Mouse (Mus musculus): Measurements from ENCODE around the gene Cyp4f39. TPM values are rescaled to one million over a fixed set of nuclear protein-coding genes. Genes with fewer than 3 reads are reported as not detected.
"Not testable (repeated sequence)": the region's sequence is repeated elsewhere in the genome, so short reads cannot be mapped to it uniquely, and the experiment has no call there.

Cyp4f39 gene
- polyA plus RNA-seq, 1 experiment from 2014 or later, result 0.15 TPM

DNA sequence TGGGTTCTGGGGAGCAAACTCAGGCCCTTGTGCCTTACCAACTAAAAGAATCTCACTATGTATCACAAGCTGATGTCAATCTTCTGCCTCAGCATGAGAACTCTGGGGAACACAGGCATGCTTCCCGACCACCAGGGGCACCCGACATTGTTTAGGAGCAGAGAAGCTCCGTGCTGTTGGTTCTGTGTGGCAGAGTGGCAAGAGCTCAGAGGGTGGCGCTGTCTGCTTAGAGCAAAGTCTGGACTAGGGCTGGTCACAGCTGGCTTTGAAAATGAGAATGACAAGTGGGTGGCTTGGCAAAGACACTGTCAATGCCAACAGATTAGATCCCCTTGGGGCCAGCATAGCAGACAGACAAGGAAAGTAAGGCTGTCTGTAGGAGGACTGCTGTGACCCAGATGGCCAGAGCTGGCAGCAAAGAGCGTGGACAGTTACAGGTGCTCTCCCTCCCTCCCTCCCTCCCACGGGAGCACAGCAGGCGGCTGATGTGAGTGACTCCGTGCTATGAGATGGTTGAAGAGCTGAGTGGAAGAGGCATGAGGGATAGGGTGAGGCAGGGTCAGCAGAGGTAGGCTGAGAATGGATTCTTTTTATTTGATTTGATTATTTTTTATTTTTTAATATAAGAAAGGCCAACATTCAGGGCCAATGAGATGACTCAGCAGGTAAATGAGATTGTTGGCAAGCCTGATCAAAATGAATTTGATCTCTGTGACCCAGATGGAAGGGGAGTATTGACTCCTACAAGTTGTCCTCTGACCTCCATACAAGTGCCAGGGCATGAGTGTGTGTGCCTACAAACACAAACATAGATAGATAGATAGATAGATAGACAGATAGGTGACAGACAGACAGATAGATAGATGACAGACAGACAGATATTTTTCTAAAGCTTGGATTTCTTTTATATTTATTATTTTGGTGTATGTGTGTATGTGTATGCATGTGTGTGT lies 27.3 kb downstream of the Cyp4f39 start:
- peak; percentile 23 for DNase-seq (ENCODE audit: low spot score)

DNA sequence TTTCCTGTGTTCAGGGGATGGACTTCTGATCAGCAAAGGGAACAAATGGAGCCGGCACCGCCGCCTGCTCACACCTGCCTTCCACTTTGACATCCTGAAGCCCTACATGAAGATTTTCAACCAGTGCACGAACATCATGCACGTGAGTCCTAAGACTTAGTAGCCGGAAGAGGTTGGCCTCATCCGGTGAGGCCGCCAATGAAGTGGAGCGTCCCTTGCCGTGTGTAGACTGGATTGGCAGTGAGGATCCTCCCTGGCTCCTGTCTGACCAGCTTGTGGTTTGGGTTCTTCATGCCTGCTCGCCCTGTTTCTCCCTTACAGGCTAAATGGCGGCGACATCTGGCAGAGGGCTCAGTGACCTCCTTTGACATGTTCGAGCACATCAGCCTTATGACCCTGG lies 29.2 kb downstream of the Cyp4f39 start:
- H3K27ac ChIP-seq (replicated peaks), result no peak overlapping the region
- WGBS, result 84% methylated on average over 14 of the region's 14 CpGs
- no peak overlapping the region for H3K4me3 ChIP-seq
- no peak for DNase-seq (ENCODE audit: low spot score)
- no peaks in the 10 kb centered on the region for H3K9me3 ChIP-seq (replicated peaks)
- H3K36me3 ChIP-seq, result no peaks in the 10 kb centered on the region
- H3K27me3 ChIP-seq (ENCODE audit: low read depth, poor library complexity, severe bottlenecking), result peaks cover 42% of the 10 kb centered on the region
- peaks cover 5% of the 10 kb centered on the region; the same call in 1 of the 2 replicates for H3K4me1 ChIP-seq

More for the DNA sequence above, 27.3 kb downstream of the Cyp4f39 start:
- Histone ChIP-seq H3K27me3 (ENCODE audit: low read depth, poor library complexity, severe bottlenecking) (peaks cover 42% of the 10 kb centered on the region), H3K4me1 (peaks cover 8% of the 10 kb centered on the region; the same call in 1 of the 2 replicates), H3K27ac (replicated peaks) (no peak overlapping the region), H3K9me3 (replicated peaks) (no peaks in the 10 kb centered on the region), H3K36me3 (no peaks in the 10 kb centered on the region), H3K4me3 (no peak overlapping the region)
- WGBS, result 26% methylated on average over 8 of the region's 8 CpGs

DNA sequence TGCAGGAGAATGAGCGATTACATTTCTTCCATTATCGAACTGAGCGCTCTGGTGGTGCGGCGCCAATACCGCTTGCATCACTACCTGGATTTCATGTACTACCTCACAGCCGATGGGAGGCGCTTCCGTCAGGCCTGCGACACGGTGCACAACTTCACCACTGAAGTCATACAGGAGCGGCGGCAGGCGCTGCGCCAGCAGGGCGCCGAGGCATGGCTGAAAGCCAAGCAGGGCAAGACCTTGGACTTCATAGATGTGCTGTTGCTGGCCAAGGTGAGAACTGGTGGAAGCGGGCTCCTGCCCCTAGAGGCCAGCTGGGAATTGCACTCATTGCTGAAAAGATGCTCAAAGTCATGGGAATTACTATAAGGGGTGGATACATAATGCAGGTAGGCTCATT lies 30.7 kb downstream of the Cyp4f39 start:
- Histone ChIP-seq H3K36me3 (no peaks in the 10 kb centered on the region), H3K27me3 (ENCODE audit: low read depth, poor library complexity, severe bottlenecking) (peaks cover 42% of the 10 kb centered on the region), H3K4me3 (peak overlapping the region; percentile 38), H3K27ac (replicated peaks) (no peak overlapping the region), H3K4me1 (peaks cover 5% of the 10 kb centered on the region; the same call in 1 of the 2 replicates), H3K9me3 (replicated peaks) (no peaks in the 10 kb centered on the region)
- peak; percentile 60 for DNase-seq (ENCODE audit: low spot score)
- 27% methylated on average over 18 of the region's 18 CpGs for WGBS

DNA sequence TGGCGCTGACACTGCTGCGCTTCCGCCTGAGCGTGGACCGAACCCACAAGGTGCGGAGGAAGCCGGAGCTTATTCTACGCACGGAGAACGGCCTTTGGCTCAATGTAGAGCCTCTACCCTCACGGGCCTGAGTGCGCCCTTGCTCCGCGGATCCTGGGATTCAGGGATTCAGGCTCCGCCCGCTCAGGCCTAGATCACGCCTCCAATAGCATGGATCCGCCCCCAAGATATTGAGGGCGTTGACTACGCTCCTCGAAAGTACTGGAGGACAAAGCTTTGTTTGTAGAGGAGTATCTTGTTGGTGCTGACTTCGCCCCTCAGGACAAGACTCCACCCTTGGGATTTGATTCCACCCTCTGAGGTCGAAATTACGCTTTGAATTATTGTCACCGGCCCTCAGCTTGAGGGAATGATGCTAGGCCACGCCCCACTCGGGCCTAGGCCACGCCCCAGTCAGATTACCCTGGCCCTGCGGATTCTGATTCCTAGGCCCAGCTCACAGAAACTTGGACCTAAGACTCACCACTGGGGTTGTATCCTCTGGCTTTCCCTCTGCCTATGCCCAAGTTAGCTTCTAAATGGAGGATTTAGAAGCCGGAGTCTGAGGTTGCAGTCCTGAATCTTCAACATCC lies 39.9 kb downstream of the Cyp4f39 start:
- WGBS, result 7% methylated on average over 30 of the region's 30 CpGs
- Histone ChIP-seq H3K27me3 (ENCODE audit: low read depth, poor library complexity, severe bottlenecking) (peaks cover 35% of the 10 kb centered on the region), H3K4me3 (peak overlapping the region; percentile 53), H3K4me1 (0 out of 2 replicates have a peak, but pooled peaks cover 6% of the 10 kb centered on the region), H3K36me3 (no peaks in the 10 kb centered on the region), H3K27ac (replicated peaks) (peak overlapping the region; percentile 55; the same call in 1 of the 2 replicates), H3K9me3 (replicated peaks) (peaks cover 10% of the 10 kb centered on the region; the same call in 1 of the 2 replicates)
- peak; percentile 57 for DNase-seq (ENCODE audit: low spot score)

DNA sequence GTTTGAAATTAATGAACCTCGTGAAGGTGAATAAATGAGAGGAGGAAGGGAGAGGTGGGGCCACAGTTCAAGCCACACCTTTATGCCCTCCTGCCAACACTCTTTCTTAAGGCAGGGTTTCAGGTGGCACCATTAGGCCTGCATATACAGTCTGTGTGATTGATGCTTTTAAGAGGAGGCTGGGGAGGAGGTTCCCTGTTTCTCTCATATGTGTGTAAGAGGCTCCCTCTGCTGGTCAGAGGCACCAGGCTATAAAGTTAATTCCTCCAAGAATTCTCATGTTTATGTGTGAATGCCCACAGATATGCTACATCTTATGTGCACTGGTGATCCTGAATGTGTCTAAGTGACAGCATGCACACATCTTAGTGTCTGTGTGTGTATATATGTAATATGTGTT lies 42.1 kb downstream of the Cyp4f39 start:
- H3K9me3 ChIP-seq (replicated peaks), result peaks cover 10% of the 10 kb centered on the region; the same call in 1 of the 2 replicates
- no peaks in the 10 kb centered on the region for H3K36me3 ChIP-seq
- peaks cover 34% of the 10 kb centered on the region for H3K27me3 ChIP-seq (ENCODE audit: low read depth, poor library complexity, severe bottlenecking)
- WGBS, result 50% methylated on average over 1 of the region's 1 CpGs
- no peak overlapping the region for H3K27ac ChIP-seq (replicated peaks)
- no peak overlapping the region for H3K4me3 ChIP-seq
- 0 out of 2 replicates have a peak, but pooled peaks cover 6% of the 10 kb centered on the region for H3K4me1 ChIP-seq
- peak; percentile 51 for DNase-seq (ENCODE audit: low spot score)

DNA sequence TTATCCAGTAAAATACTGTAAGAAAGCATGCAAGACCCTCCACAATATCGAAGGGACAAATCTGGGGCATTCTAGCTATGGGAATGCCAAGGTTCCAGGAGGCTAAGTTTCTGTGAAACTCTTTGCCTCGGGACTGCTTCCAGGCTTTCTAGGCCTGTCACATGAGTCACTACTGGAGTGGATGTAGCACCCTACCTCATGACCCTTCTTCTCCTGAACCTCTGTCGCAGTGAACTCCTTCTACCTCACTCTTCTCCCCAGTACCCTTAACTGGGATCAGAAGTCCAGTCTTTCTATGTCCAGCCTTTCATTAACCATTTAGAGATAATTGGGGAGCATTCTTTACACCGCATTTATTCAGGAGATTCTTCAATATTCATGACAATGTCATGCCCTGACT lies 48.0 kb downstream of the Cyp4f39 start:
- not testable (repeated sequence) for H3K27ac ChIP-seq (replicated peaks); H3K36me3 ChIP-seq; H3K4me3 ChIP-seq; H3K4me1 ChIP-seq; DNase-seq (ENCODE audit: low spot score); H3K9me3 ChIP-seq (replicated peaks); H3K27me3 ChIP-seq (ENCODE audit: low read depth, poor library complexity, severe bottlenecking)
- WGBS, result 82% methylated on average over 4 of the region's 4 CpGs

DNA sequence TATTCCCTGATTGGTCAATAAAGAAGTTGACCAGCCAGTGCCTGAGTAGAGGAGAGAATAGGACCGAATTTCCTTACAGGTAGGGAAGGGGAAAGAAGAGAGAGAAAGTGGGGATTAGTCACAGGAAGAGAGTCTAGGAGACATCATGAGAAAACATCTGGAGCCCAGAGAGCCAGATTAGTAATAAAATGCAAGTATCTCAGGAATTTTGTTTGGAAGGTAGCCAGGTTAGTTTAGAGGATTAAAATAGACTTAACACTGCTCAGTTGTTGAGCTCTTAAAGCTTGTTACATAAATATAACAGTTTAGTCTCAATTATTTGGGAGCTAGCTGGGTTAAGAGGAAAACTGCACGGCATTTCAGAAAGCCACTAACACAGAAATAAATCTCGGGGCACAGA lies 48.5 kb downstream of the Cyp4f39 start:
- DNase-seq (ENCODE audit: low spot score), result no peak
- H3K4me3 ChIP-seq, result no peak overlapping the region
- no peak overlapping the region for H3K27ac ChIP-seq (replicated peaks)
- 0 out of 2 replicates have a peak, but pooled peaks cover 5% of the 10 kb centered on the region for H3K9me3 ChIP-seq (replicated peaks)
- peaks cover 11% of the 10 kb centered on the region for H3K4me1 ChIP-seq
- no peaks in the 10 kb centered on the region for H3K27me3 ChIP-seq (ENCODE audit: low read depth, poor library complexity, severe bottlenecking)
- 79% methylated on average over 3 of the region's 3 CpGs for WGBS
- no peaks in the 10 kb centered on the region for H3K36me3 ChIP-seq

DNA sequence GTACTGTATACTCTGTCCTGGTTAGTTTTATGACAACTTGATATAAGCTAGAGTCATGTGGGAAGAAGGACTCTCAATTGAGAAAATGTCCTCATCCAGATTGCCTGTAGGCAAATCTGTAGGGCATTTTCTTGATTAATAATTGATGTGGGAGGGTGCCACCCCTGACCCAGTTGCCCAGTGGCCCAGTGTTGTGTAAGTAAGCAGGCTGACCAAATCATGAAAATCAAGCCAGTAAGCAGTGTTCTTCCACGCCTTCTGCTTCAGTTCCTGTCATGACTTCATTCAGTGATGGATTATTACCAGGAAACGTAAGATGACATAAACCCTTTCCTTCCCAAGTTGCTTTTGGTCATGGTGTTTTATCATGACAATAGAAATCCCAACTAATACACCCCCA lies 50.6 kb downstream of the Cyp4f39 start:
- Histone ChIP-seq H3K36me3 (no peaks in the 10 kb centered on the region), H3K27me3 (ENCODE audit: low read depth, poor library complexity, severe bottlenecking) (no peaks in the 10 kb centered on the region), H3K4me1 (peaks cover 23% of the 10 kb centered on the region), H3K27ac (replicated peaks) (no peak overlapping the region), H3K4me3 (no peak overlapping the region), H3K9me3 (replicated peaks) (no peaks in the 10 kb centered on the region)
- 82% methylated on average over 2 of the region's 2 CpGs for WGBS
- no peak for DNase-seq (ENCODE audit: low spot score)

DNA sequence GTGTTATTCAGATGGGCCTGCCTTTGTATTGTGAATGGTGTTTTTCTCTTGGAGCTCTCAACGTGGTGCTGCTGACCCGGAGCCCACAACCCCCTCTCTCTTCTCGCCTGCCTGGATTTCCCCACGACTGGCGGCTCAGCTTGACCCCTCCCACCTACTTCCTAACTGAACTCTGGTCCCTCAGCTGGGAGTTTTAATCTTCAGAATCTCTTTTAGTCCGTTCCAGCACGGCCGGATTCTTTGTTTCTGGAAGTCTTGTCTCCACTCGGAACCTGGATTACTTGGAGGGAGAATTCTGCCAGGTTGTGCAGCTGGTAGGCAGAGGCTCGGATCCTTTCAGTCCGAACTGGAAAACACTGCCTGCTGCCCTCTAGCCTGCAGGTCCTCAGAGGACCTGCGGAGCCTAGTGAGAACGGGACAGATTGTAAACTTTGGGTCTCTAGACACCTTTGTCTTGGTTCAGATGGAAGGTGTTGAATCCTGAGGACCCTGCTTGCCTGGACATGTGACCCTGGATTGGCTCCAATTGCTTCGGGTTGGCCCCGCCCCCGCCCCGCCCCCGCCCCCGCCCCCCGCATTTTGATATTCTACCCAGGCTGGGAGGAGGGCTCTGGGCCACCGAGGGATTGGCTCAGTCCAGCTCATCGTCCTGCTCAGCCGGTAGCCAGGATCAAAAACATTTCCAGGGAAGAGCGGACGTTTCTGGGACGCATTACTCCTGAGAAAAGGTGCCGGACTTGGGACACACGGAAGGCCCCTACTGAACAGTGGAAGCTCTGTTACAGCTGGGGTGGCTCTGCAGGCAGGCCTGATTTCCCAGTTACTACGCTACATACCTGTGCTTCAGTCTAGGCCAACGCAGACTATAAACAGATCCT lies 53.6 kb downstream of the Cyp4f39 start, which contains the start of gene Cyp4f17:
Cyp4f17 (plus strand) TSS at position 200 of the 878 bp plus-strand sequence.
- Histone ChIP-seq H3K27ac (replicated peaks) (peak within 1 kb of the TSS; percentile 88), H3K27me3 (ENCODE audit: low read depth, poor library complexity, severe bottlenecking) (no peaks in the 10 kb centered on the region), H3K9me3 (replicated peaks) (no peaks in the 10 kb centered on the region), H3K4me3 (peak within 1 kb of the TSS; percentile 60), H3K36me3 (0 out of 2 replicates have a peak, but pooled peaks cover 7% of the 10 kb centered on the region), H3K4me1 (peaks cover 23% of the 10 kb centered on the region)
- 2% methylated on average over 30 of the region's 30 CpGs for WGBS
- DNase-seq (ENCODE audit: low spot score), result peak; percentile 89

DNA sequence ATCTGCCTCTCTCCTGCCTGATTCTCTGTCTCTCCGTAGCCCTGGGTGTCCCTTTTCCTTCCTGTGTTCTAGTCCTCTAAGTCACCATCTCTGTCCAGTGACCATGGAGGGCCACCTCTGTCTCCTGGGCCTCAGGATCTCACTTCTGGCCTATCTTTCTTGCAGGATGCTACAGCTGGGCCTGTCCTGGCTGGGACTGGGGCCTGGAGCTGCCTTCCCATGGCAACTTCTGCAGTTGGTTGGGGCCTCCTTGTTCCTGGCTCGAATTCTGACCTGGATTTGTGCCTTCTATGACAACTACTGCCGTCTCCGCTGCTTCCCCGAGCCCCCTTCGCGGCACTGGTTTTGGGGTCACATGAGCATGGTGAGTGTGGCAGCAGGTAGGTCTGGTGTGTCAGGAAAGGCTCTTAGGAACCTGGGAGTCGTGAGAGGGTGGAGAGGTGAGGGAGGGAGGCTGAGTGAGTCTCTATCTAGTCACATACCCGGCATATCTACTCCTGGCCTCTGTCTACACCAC lies 54.3 kb downstream of the Cyp4f39 start:
- H3K4me1 ChIP-seq, result peaks cover 23% of the 10 kb centered on the region
- H3K36me3 ChIP-seq, result 0 out of 2 replicates have a peak, but pooled peaks cover 7% of the 10 kb centered on the region
- WGBS, result 42% methylated on average over 9 of the region's 9 CpGs
- H3K27ac ChIP-seq (replicated peaks), result peak overlapping the region; percentile 88
- H3K9me3 ChIP-seq (replicated peaks), result no peaks in the 10 kb centered on the region
- DNase-seq (ENCODE audit: low spot score), result no peak
- peak overlapping the region; percentile 60 for H3K4me3 ChIP-seq
- no peaks in the 10 kb centered on the region for H3K27me3 ChIP-seq (ENCODE audit: low read depth, poor library complexity, severe bottlenecking)

DNA sequence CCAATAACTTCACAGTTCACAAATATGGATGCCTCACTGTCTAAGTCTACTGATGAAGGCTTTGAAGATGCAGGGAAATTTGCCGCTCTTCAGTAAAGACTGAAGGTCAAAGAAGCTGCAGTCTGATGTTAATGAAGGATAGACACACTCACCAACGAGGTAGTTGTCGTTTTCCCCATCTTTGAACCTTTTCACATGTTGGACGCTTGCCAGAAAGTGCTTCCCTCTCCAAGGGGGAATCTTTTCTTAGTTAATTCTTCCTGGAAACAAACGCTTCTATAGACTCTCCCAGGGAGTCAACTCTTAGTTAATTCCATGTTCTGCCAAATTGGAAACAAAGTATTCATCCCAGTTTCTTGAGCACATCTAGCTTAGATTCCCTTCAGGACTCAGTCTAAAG lies 63.6 kb downstream of the Cyp4f39 start:
- Histone ChIP-seq H3K27me3 (ENCODE audit: low read depth, poor library complexity, severe bottlenecking) (no peaks in the 10 kb centered on the region), H3K36me3 (0 out of 2 replicates have a peak, but pooled peaks cover 3% of the 10 kb centered on the region), H3K4me1 (no peaks in the 10 kb centered on the region), H3K9me3 (replicated peaks) (no peaks in the 10 kb centered on the region), H3K27ac (replicated peaks) (no peak overlapping the region), H3K4me3 (no peak overlapping the region)
- WGBS, result 83% methylated on average over 5 of the region's 5 CpGs
- no peak for DNase-seq (ENCODE audit: low spot score)

DNA sequence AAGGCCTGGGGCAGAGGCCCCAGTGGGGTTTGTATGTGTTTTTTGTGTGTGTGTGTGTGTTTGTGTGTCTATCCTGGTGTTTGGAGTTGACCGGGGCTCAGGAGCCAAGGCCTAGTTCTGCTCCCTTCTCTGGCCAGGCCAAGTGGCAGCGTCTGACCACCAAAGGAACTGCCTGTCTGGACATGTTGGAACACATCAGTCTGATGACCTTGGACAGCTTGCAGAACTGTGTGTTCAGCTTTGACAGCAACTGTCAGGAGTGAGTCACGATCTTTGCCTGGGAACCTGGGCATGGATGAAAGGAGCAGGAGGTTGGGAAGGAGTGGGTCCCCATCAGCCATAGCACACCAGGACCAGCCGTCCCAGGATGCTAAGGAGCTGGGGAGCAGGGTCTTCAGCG lies 69.5 kb downstream of the Cyp4f39 start:
- Histone ChIP-seq H3K36me3 (peaks cover 23% of the 10 kb centered on the region), H3K4me3 (no peak overlapping the region), H3K4me1 (no peaks in the 10 kb centered on the region), H3K9me3 (replicated peaks) (no peaks in the 10 kb centered on the region), H3K27ac (replicated peaks) (no peak overlapping the region), H3K27me3 (ENCODE audit: low read depth, poor library complexity, severe bottlenecking) (no peaks in the 10 kb centered on the region)
- DNase-seq (ENCODE audit: low spot score), result no peak
- WGBS, result 90% methylated on average over 5 of the region's 5 CpGs
